Mouse (Mus musculus) T-helper 1 cell (primary cell): Measurements from ENCODE around the gene Ptpn13.

Experiments
- in situ Hi-C: fragments of 300-600 bp; cut with MboI, MseI; formaldehyde crosslinking; loops from one replicate; pipeline ENCODE4 v1.15.1; 2025; ENCODE audit warnings: high pct_unique_total_duplicates

Ptpn13 gene

DNA sequence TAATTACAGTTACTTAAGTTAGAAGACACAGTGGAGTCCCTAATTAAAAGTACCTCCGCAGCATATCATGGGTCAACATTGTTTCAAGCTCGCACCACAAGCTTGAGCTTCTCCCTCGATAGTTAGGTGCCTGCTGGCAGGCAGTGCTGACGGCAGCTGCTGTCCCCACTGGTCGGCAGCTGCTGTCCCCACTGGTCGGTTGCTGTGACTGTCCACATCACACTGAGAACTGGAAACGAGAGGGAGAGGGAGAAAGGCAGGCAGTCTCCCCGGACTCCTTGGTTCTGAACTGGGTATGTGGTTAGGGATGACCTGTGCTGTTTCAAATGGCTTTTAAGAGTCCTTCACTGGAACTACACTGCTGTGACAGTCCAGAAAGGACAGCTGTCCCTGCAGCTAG lies 33.4 kb downstream of the Ptpn13 start:
- in situ Hi-C loops, result no loop called here

DNA sequence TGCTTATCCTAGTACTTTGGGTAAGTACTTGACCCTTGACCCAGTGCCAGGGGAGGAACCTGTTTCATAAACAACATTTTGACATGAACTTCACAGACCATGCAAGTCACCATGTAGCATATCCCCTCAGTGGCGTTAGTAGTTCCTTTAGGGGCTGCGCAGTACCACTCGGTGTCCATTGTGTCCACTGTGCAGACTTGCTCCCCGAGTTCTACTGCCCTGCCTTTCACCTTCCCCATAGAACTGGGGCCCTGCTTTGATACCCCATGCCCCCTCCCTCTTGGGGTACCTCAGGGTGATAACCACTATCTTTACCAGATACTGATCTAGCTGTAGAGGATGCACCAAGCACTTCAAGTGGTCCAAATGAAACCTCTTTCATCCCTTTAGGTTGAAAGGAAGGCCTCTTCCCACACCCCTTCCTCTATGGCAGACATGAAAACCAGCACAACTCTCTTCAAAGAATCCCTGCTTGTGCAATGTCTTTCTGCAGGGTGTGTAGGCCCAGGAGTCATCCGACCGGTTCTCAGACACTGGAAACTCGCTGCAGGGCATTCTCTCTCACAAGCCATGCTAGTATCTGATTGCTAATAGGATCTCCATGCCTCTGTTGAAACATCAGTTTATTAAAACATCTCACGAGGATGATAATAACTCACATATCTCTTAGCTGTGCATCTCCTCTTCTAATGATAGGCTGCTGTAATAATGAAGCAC lies 34.1 kb downstream of the Ptpn13 start:
- in situ Hi-C loops, result no loop called here

DNA sequence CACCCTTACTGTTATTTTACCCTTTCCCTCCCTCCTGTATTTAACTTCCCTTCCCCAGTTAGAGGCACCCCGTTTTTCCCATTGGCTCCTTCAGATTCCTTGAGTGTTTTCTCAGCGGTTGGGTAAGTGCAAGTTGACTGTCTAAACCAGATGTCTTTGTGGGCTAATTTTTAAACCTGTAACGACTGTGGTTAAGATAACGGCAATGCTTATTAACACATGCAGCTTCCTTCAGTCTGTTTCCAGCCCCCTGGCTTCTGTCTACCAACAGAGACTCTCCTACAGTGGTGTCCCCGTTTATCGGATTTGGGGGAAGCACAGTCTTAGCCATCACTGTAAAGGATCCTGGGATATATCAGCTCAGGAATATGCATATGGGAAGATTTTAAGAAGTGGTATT lies 35.9 kb downstream of the Ptpn13 start:
- in situ Hi-C loops, result no loop called here

DNA sequence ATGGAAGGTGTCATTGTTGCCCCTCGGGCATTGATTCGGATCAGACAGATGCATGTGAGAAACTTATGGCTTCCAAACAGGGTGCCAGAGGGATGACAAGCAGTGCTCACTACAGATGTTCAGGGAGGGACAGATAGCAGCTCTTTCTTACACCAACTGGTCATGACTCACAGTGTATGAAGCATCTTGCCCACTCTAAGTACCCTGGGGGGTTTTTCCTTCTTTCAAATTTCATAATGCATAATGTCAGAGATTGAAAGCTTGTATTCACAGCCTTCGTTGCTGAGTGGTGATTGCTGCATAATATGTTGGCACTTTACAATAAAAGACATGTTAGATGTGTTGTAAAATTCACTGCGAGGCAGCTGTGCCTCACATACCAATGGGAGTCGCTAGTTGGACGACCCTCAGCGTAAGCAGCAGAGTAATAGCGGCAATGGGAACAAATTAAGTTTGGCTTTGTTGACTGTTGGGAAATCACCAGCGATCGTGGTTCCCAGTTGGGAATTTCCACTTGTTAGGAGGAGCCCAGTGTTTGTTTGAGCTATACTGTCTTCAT lies 38.7 kb downstream of the Ptpn13 start:
- in situ Hi-C loops, result no loop called here

DNA sequence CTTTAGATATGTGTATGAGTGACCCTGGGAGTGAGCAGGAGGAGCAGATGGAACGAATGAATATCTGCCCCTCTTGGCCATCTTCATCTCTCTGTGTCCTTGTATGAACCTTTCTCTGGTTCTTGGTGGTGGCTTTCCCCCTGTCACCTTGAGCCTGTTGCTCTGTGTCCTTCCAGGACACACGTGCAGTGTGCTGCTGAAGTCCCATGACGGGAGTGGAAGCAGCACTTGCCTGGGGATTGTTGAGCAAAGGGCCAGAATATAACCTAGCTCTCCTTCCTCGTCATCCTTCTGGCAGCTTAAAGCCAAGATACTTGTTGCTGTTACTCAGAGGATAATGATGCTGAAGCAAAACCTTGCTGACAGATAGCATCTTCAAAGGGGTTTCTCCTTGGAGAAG lies 39.3 kb downstream of the Ptpn13 start:
- in situ Hi-C loops, result no loop called here

DNA sequence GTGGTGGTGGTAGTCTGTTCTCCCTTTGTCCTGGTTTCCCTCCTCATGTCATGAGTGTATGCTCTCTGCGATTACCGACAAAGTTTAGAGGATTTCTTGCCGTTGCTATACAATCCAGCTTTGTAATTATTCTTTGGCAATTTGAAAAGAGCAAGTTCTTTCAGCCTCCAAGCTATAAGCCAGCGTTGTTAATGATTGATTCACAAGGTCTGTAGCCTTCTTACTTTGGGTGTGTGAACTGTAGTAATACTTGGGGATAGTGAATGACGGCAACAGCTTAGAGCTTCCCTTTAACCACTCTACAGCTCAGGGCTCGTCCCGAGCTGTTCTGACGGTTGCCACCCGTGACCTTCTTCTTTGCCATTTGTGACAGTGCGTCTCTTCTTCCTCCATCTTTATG lies 39.8 kb downstream of the Ptpn13 start:
- in situ Hi-C loops, result no loop called here

DNA sequence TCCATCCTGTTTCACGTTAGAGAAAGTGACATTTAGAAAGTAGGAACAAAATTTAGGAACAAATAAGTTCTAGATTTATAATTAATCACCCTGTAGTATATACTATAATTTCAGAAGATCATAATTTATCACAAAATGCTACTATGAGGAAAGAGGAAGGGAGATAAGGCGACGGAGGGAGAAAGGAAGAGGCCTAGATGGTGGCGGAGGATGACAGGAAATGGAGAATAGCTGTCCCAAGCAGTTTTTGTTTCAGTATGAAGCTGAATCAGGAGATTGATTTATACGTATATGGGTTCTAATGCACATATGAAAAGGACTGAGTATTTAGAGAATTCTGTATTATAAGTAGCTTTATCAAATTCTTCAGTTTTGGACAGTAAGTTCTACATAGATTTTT lies 47.7 kb downstream of the Ptpn13 start:
- in situ Hi-C loops, result no loop called here

DNA sequence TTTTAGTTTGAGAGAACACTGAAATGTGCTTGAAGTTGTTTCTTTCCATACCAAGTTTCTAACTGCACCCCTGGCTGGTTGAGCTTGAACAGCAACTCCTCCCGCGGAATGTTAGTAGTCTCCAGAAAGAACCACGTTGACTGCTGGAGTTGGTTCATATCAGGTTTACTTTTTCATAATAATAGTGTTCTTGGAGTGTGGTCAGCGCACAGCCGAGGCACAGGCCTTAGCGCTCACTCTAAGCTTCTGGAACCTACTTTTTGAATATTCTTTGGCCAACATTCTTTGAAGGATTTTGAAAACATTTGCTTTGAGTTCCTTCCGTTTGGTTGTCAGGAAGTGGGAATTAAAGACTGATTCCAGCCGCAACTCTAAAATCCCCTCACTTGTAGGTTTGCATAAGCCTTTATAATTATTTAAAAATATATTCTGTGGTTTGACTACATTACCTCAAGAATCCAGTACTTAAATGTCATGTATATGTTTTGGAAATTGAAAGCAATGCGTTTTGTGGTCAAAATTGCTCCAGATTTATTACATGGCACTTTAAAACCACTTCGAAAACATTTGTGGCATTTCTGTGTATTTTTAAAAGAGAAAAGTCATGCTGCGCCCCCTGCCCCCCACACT lies 48.6 kb downstream of the Ptpn13 start:
- in situ Hi-C loops, result no loop called here

DNA sequence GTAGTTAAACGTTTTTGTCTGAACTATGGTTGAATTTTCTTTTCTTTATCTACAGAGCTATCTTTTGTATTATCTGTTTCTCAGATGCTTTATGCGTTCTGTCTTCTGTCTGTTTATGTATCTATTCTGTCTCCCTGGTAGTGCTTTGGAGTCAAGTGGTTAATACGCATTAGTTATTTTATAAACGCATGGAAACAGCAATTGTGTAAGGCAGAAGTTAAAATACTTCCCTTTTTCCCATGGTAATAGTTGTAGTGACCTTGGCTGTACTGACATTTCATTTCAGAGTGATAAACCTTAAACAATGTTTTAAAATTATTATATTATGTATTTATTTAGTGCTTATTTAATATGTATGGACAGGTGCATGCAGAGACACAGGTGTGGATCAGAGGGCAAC lies 49.3 kb downstream of the Ptpn13 start:
- in situ Hi-C loops, result no loop called here

DNA sequence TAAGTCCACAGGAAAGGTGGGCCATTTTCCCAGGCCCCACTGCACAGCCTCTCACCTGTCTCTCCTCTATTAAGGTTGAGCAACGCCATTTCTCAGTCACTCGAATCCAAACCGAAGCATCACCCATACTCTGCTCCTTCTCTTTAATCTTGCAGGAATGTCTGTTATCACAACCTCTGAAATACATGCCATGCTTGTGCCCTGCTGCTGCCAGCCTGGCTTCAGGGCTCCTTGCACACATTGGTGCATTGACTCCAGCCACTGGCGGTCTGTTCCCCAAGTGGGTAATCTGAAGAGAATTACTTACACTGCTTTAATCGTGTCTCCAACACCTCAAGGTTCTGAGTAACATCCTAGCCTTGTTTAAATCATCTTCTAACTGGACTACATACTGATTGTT lies 50.5 kb downstream of the Ptpn13 start:
- in situ Hi-C loops, result no loop called here

DNA sequence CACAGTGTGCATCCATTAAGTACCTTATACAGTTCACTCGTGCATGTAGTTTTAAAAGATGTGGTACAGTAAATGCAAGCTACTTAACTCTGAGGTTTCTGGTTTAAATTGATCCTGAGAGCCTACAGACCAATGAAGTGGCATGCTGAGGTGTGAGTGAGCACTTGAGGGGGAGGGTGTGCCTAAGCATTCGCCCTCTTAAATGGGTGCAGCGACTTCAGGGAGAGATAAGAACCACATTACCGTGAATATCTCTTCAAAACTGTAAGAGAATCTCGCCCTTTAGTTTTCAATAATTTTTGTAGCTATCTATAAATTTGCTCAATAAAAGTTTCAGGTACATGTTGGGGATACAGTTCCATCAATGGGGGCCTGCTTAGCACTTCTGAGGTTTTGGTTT lies 54.5 kb downstream of the Ptpn13 start:
- in situ Hi-C loops, result no loop called here

DNA sequence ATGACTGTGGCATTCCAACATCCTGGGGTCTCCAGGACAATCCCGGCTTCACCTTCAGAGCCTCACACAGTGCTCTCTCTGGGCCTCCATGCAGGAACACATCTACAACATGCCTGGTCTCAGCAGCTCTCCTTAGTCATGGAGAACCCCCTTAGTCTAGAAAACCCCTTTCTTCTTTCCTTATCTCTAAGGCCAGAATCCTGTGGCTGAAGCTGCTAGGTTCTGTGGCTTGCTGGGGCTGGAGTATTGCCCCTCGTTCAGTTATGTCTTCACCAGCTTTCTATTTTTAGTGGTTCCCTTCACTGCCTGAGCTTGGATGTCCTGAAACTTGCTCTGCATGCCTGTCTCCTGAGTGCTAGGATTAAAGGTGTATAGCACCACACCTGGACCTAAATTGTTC lies 56.2 kb downstream of the Ptpn13 start:
- in situ Hi-C loops, result no loop called here

DNA sequence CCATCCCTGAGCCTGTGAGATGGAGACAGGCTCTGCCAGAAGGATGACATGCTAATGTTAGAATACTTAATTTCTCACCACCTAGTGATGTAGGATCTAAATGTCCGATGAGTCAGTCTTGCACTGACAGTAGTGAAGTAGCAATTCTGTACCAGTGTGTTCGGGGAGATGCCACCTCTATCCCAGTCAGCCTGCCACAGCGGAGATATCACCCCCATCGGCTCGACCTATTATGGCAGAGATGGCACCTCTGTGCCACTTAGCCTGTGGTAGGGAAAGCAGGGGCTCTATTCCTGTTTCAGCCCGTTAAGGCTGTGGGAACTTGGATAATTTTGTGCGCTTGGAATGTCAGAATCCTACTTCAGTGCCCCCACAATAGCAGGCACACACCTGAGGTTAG lies 62.0 kb downstream of the Ptpn13 start:
- in situ Hi-C loops, result no loop called here

DNA sequence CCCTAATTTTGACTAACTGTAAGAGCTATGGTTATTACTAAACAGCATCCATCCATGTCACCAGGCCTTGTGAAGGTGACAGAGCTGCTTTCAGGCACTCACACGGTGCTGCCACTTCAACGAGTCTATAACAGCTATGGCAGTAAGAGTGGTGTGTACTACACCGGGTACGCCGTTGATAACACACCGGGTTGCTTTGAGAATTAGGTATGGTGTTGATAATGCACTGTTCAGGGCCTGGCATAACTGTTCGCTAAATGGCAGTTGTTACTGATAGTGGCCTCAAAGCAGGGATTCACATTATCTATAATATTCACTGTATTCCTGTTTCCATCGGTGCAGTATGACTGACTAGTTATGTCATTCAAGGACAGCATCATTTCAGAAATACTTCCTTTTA lies 66.0 kb downstream of the Ptpn13 start:
- in situ Hi-C loops, result no loop called here

DNA sequence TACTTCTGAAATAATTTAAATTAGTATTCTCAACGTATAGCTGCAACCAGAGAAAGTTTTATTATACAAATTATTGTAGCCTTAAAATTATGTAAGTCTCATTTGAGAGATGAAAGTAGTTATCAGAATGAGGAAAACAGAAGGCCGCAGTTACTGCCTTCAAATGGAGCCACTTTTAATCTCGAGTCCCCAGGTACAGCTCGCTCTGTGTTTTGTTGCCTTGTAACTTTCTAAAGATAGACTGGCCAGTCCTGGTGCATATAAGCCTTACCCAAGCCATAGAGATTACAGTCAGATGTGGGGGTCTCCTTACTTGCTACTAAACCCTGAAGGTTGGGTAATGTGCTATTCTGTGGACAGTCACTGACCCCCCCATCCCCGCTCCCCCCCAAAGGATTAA lies 66.8 kb downstream of the Ptpn13 start:
- in situ Hi-C loops, result no loop called here

DNA sequence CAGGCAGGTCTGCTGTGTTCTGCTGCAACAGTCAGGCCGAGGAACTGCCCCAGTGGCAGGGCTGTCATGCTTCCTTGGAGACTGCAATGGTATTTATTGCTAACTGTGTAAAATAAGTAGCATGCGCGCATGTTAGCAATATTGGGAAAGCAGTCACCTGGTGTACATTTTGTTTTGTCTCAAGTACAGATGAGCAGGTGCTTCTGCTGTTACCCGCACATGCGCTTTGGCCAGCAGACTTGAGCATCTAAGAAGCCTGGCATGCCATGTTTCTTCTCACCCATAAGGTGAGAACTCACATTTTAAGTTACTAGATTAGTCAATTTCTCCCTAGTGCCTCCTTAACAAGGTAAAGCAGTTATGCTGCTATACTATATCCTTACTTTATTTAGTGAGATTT lies 72.1 kb downstream of the Ptpn13 start:
- in situ Hi-C loops, result no loop called here

DNA sequence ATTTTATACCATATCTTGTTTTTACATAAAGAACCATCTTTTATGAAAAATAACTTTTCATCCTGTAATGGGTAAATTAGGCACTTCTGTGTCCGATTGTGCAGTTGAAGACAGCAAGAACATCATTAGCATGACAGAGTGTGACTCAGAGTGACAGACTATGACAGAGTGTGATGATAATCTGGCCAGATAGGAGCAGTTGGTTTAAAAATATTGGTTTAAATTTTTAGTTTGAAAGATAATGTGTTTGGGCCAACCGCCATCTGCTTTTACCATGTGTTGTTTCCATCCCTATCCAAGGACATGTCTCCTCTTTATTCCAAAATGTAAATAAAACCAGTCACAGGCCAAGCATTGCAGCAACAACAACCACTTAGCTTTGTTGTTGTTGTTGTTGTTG lies 72.5 kb downstream of the Ptpn13 start:
- in situ Hi-C loops, result no loop called here

DNA sequence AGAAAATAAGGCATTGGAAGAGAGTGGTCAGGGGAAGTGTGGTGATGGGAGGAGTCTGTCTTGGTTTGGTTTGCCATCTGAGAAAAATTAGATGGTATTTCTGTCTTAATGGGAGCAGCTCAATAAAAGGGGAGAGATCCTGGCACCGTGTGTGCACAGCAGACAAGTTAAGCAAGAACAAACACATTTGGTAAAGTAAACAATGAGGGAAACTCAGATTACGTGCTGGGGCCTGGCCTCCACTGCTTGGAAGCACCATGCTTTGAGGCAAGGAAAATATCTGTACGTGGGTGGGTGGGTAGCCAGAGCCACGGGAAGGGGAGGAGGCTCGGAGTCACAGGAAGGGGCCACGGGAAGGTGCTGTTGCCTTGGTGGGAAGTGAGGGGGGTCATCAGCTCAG lies 74.3 kb downstream of the Ptpn13 start:
- in situ Hi-C loops, result no loop called here

DNA sequence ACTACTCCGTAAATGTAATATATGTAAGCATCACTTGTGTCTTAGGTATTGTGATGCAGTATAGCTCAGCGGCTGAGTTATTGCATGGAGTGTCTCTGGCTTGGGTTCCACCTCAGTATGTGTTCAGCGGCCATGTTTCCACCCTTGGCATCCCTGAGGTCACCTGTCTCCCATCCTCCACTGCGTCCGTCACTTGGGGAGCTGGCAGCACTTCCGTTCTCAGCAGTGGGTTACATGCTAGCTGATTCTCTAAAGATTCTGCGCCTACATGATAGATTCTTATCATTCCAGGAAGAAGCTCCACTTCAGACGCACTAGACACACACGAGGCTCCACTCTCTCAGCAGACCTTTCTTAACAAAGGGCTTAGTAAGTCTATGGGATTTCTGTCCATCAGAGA lies 76.1 kb downstream of the Ptpn13 start:
- in situ Hi-C loops, result no loop called here

DNA sequence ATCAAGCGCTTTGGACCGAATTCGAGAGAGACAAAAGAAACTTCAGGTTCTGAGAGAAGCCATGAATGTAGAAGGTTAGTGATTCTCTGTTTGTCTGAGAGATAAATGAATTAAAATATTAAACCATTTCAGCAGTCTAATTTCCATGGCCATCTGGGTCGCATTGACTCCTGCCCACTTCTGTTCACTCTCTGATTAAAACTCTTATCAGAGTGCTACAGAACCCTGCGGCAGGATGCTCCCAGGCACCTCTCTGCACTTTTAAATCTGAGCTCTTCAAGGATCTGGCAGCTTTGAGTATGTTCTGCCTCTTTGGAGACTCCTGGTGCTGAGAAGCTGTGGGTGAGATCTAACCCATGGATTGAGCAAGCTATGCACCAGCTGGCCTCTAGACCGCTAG lies 76.8 kb downstream of the Ptpn13 start:
- in situ Hi-C loops, result no loop called here

DNA sequence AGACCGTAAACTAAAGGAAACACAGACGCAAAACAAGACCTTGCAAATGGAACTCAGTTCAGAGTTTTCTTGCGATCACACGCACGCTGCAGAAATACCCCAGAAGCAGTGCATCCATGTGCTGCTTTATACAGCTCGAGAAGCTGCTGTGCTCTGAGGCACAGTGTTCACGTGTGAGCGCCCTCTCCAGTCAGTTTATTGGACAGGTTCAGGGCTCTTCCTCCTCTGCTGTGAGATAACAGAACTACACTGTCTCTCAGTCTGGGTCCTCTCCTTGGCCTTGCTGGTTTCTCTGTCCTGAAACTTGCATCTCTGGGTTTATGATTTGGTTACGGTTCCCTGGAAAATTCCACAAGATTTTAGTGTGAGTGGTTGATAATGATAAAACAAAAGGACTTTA lies 88.2 kb downstream of the Ptpn13 start:
- in situ Hi-C loops, result loop anchor here (10.0 kb wide), 1 partner anchor 148 kb away; no protein-coding TSS in a partner anchor

DNA sequence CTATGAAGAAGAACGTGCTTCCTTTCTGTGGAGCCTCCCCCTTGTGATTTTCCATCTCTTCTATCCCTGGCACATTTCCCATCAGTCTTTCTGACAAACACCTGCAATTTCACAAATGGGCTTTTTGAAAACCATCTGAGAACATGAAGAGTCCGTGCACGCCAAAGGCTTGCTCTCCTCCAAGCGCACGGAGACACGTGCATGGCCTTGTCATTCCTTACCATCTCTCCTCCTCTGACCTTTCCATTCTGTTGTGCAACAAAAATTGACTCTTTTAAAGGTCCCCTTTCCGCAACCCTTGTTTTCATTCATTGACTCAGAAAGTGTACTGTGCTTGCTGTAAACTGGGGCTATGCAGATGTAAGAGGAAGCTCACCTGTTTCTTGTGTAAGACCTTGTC lies 89.4 kb downstream of the Ptpn13 start:
- in situ Hi-C loops, result loop anchor here (10.0 kb wide), 1 partner anchor 150 kb away; no protein-coding TSS in a partner anchor

DNA sequence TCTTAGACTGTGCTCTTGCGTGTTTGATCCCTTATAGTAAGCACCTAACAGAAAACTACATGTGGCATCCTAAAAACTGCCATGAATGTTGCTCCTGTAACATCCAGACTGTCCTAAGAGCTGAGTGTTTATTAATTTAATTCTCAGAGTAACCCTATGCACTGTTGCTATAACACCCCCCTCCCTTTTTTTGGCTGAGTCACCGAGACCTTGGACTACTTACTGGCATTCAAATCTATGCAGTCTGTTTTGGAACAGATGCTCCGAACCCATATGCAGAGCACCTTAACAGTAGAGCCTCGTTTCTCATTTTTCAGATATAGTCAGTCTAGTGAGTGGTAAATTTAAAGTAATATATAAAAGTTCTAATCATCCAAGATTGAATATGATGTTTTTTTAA lies 90.9 kb downstream of the Ptpn13 start:
- in situ Hi-C loops, result loop anchor here (10.0 kb wide), 1 partner anchor 151 kb away; no protein-coding TSS in a partner anchor
